Mouse (Mus musculus) layer of hippocampus, postnatal 25 days (tissue): ENCODE results near the gene P2ry14. TPM values are rescaled to one million over a fixed set of nuclear protein-coding genes. Genes with fewer than 3 reads are reported as not detected.
"Not testable (repeated sequence)": the region's sequence is repeated elsewhere in the genome, so short reads cannot be mapped to it uniquely, and the experiment has no call there.

Source experiments
- DNase-seq, 2 experiments: peaks; one replicate each; pipeline ENCODE4 v3.0.0; 2022; ENCODE audit warnings: mixed read lengths in 2 of 2, low spot score in 1 of 2; ENCODE audit errors: extremely low spot score in 1 of 2
- total RNA-seq, 2 experiments: library from RNA; stranded (reverse); gene quantifications; 2 replicates each; pipeline ENCODE4 v1.2.3; 2021

The P2ry14 gene
- total RNA-seq, 2 experiments from 2014 or later = 1.4 to 2.8 TPM

DNA sequence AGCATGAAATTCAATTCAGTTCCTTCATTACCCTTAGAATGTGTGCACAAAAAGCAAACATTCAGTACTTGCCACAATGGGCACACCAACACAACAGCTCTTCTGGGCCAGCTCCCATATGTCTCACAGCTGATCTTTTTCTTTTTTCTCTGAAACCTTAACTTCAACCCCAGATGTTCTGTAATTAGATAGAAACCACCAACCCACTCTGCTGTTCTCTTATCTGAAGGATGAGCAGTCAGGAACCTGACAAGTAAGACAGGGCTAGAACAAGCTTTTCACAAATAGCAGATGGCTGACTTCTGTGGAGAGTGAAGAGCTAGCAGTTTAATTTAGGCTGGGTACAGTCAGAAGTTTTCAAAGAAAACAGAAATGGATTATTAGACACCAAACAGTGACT lies 3.8 kb downstream of the P2ry14 start:
- DNase-seq = no peak

- DNase-seq = no peak
Measured at GRCm38 (mm10) chr3:59145194-59145593, 8.2 kb downstream of the P2ry14 start.

DNA sequence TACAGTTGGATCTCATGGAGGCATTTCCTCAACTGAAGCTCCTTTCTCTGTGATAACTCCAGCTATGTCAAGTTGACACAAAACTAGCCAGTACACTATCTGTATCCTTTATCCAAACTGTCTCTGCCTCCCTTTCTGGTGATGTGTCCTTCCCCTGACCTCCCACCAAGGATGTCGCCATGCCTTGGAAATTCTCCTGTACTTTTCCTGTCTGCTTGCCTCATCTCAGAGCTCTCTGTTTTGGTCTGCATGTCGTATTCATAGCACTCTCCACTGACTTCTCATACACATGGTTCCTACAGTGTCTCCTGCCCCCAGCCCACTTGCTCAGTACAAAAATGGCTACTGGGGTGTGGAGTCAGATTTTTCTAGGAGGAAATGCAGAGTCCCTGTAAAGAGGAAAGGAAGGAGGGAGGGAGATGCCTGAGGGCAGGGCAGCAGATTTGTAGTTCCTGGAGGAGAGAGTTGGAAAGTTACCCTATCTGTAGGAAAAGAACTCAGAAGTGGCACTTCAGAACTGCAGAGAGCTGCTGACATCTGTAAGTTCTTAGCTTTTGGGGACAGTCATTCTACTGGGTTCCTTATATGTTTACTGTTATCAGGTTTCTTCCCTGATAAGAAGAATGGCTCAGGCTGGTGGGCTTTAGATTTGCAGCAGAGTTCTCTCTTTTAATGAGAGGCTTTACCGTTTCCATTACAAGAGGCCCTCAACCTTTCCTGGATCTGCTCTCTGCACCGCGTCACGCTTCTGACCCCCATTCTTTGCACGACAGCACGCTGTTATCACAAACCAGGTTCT lies 11.7 kb downstream of the P2ry14 start:
- no peak for DNase-seq

DNA sequence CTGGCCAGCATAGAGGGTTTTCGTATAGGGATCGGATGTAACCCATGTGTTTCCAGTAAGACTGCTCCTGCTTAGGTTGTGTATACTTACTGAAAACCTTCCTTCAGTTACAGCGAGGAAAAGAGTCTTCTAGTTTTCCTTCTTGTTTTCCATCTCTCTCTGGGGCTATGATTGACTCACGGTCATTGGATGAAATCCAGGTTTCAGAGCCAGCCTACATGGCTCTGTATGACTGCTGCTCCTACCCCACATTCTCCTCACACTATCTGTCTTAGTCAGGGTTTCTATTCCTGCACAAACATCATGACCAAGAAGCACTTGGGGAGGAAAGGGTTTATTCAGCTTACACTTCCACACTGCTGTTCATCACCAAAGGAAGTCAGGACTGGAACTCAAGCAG lies 12.5 kb downstream of the P2ry14 start:
- DNase-seq = not testable (repeated sequence)

DNA sequence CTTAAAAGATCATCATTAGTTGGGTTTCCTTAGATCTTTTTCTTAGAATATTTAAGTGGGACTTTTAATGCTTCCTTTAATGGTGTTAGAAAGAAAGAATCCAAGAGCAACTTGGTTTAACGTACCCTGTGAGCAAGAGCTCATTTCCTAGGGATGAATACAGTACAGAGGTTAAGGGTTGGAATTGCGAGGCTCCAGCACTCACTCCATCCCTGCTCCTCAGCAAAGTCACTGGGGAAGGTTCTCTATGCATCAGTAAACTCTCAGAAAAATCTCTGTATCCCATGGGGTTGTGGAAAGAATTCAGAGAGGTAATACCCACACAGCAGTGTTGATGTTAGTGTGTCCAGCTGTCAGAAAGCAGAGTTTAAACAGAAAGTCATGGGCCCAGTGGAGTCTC lies 13.3 kb downstream of the P2ry14 start:
- no peak for DNase-seq

GRCm38 (mm10) chr3:59139651-59140051 lies 13.8 kb downstream of the P2ry14 start:
- no peak for DNase-seq

DNA sequence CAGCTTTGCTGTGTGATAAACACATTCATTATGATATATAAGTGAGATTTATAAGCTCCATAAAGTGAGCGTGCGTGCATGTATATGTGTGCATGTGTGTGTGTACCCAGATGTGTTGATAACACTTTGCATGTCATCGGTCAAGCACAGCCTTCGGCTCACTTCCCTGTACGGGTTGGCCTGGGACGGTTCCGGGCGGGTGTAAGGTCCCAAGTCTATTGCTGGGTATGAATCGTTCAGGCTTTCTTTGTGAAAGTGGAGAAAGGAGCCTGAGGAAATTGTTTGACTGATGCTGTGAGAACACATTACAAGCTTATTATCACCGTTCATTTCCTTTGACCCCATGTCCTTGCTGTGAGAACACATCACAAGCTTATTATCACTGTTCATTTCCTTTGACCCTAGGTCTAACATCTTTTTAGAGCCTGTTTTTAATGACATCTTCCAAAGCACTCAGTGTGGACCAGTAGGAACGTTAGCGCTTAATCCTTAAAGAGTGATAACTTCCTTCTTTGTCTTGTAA lies 14.4 kb downstream of the P2ry14 start:
- no peak for DNase-seq

DNA sequence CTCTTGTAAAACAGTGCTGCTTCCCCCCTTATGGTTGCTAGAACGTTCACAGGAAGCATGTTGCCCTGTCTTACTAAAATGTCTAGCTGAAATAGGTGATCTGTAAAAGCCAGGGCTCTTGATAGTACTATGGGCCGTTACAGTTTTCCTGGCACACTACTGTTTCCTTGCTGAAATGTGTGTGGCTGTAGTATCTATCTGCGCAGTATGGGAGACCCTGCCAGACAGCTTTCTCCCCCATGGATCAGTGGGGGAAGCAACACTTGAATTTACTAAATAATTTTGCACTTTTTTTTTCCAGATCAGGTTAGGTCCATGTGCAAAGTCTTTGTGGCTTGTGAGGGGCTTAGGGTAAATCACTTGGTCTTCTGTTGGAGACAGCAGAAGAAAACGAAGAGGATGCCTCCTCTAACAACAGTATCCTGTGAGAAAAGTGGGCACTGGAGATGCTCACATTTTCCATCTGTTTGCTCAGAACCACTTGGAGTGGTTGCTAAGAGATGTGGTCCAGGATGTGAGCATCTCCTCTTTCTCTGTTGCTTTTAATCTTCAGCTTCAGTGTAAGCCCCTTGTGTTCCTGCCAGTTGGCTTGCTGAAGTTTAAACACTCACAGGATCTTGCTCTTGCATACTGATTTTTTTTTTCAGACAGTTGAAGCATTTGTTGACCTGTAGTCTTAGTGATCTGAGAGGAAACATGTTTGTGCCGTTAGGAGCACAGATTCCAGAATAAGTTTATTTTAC lies 17.3 kb downstream of the P2ry14 start:
- no peak for DNase-seq

DNA sequence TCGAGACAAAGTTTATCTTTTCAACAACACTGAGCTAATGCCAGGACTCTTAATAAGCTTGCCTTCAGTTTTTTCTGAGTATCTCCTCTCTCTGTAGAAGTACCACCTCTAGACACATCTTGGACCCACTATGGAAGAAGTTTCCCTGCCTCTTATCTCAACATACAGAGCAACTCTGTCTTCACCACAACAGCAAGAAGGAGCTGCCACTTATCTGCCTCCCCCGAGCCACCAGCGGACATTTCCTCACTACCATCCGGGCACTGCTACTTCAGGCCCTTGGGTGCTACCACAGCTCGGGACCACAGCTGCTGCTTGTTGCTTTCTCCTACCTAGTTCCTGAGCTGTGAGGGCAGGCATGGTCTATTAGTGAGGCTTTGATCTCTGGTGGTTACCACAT lies 20.2 kb downstream of the P2ry14 start:
- no peak for DNase-seq

DNA sequence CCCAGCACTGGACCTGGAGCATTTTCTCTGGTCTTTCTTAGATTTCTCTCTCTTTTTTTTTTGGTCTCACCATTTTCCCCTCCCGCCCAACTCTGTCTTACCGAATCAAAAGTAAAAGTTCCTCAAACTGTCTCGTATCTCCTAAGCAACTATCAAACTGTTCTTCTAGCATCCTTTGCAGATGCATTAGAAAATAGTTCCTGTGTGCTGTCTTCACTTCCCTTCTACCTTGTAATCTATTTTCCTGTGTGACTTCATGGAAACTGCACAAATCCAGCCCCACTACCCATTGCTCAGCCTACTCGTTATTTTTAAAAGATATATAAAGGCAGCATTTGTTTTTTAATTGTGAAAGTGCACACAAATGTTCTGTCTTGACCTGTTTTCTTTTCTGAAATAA lies 21.5 kb downstream of the P2ry14 start:
- no peak for DNase-seq

GRCm38 (mm10) chr3:59131081-59131480 lies 22.3 kb downstream of the P2ry14 start:
- DNase-seq = no peak

DNA sequence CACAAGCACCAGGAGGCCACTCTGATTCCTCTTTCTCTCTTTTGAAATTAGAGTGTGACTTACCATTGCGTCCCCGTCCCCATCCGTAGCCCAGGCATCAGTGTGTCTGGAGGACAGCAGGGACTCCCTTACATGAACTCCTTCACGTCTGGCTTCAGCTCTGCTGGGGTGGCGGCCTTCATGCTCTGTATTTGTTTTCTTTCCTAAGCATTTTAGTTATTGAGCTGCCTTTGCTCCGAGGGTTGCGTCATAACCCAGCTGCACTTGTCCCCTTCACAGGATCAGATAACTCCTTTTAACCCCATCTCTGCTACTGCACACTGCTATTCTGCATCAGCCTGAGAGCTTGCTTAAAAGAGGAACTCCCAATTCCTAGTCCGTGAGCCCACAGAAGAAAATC lies 23.0 kb downstream of the P2ry14 start:
- no peak for DNase-seq

- DNase-seq = no peak
Measured at GRCm38 (mm10) chr3:59129547-59129946, 23.9 kb downstream of the P2ry14 start.

- no peak for DNase-seq
Measured at GRCm38 (mm10) chr3:59128681-59129080, 24.7 kb downstream of the P2ry14 start.

- DNase-seq = no peak
Measured at GRCm38 (mm10) chr3:59125783-59126555, 27.4 kb downstream of the P2ry14 start.

DNA sequence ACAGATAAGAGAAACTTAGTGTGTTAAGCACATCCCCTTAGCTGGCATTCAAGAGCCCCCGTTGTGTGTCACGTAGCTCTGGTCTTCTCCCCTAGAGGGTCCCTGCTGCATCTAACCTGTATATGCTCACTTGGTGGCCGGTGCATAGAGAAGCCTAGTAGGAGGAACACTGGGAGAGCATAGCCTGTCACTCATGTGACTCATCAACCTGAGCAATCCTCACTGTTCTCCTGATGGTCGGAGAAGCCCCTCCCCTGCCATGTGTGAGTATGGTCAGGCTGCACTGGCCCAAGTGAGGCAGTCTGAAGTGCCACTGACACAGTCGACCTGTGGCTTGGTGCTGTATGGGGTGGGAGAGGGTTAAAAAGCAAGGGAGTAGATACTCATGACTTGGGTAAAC lies 28.4 kb downstream of the P2ry14 start:
- DNase-seq = no peak

GRCm38 (mm10) chr3:59121780-59122449 lies 31.5 kb downstream of the P2ry14 start:
- no peak for DNase-seq

DNA sequence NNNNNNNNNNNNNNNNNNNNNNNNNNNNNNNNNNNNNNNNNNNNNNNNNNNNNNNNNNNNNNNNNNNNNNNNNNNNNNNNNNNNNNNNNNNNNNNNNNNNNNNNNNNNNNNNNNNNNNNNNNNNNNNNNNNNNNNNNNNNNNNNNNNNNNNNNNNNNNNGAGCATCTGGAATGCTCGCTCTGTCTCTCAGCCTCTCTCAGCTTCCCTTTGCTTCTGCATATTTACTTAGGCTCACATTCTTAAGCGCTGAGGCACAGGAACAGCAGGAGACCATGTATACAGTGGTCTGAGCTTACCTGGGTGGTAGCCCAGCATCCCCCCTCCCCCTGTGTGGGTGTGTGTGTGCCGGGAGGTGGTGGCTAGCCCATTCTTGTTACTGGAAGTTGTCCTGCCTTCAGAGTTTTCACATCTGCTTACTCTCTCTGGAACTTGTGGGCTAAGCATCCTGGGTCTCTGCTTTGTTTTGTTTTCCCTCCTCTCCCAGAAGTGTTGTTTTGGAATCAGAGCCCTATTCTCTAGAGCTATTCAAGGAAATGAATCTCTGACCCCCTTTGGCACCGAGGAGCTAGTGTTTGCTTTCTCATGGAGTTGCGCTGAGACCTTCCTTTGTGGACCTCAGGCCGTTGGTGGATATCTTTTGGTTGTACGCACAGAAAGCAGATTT lies 32.2 kb downstream of the P2ry14 start:
- DNase-seq = no peak

GRCm38 (mm10) chr3:59113973-59114517 lies 39.4 kb downstream of the P2ry14 start:
- DNase-seq = no peak

GRCm38 (mm10) chr3:59113291-59113690 lies 40.1 kb downstream of the P2ry14 start:
- not testable (repeated sequence) for DNase-seq
